Mouse (Mus musculus) kidney, adult 2 months (tissue): ENCODE measurements at regions not wholly inside any gene's neighbourhood (a gene's known extent, or its start where the extent isn't known, plus 50 kb on each side); places are given as distances from the start of the nearest gene placed in this dataset.

Experiments used
- DNase-seq: peaks from one replicate; pipeline ENCODE4 v3.0.0; 2021
- H3K27ac ChIP-seq: fragments of 200-500 bp; 2 replicates; pipeline ENCODE4 v1.5.1; 2012; ENCODE audit warnings: low read depth, low read length, control low read depth, inconsistent platforms; ENCODE audit not compliant: insufficient read depth
- H3K27me3 ChIP-seq: fragments of 200-500 bp; replicated peaks from 2 replicates; pipeline ENCODE4 v1.6.1; 2012; ENCODE audit warnings: mild to moderate bottlenecking, moderate library complexity, low read length, inconsistent platforms; ENCODE audit not compliant: control insufficient read depth, insufficient read depth
- H3K36me3 ChIP-seq: fragments of 200-500 bp; 2 replicates; pipeline ENCODE4 v1.6.1; 2012; ENCODE audit warnings: mild to moderate bottlenecking, moderate library complexity, low read length, inconsistent platforms; ENCODE audit not compliant: control insufficient read depth, insufficient read depth
- H3K4me1 ChIP-seq: fragments of 200-500 bp; 2 replicates; pipeline ENCODE4 v1.6.1; 2011; ENCODE audit warnings: low read length; ENCODE audit not compliant: control insufficient read depth, insufficient read depth
- H3K4me3 ChIP-seq: fragments of 200-500 bp; 2 replicates; pipeline ENCODE4 v1.5.1; 2011; ENCODE audit warnings: mild to moderate bottlenecking, low read depth, low read length, control low read depth; ENCODE audit not compliant: insufficient read depth
- CTCF ChIP-seq: fragments of 200-500 bp; conservative IDR thresholded peaks from 2 replicates; pipeline ENCODE4 v1.5.1; 2011; ENCODE audit warnings: low read depth, mild to moderate bottlenecking, control low read depth, low read length, moderate library complexity, mixed read lengths; ENCODE audit not compliant: insufficient read depth, insufficient read length
- POLR2A ChIP-seq: fragments of 200-500 bp; IDR thresholded peaks from one replicate; pipeline ENCODE4 v1.6.1; 2011; ENCODE audit warnings: low read depth, low read length, control low read depth
- WGBS: fragments of 180-500 bp; shearing (Covaris S2); methylation state at CpG from one replicate; pipeline ENCODE4 v1.1.7; 2018; 5-methylcytosine and 5-hydroxymethylcytosine counted together

DNA sequence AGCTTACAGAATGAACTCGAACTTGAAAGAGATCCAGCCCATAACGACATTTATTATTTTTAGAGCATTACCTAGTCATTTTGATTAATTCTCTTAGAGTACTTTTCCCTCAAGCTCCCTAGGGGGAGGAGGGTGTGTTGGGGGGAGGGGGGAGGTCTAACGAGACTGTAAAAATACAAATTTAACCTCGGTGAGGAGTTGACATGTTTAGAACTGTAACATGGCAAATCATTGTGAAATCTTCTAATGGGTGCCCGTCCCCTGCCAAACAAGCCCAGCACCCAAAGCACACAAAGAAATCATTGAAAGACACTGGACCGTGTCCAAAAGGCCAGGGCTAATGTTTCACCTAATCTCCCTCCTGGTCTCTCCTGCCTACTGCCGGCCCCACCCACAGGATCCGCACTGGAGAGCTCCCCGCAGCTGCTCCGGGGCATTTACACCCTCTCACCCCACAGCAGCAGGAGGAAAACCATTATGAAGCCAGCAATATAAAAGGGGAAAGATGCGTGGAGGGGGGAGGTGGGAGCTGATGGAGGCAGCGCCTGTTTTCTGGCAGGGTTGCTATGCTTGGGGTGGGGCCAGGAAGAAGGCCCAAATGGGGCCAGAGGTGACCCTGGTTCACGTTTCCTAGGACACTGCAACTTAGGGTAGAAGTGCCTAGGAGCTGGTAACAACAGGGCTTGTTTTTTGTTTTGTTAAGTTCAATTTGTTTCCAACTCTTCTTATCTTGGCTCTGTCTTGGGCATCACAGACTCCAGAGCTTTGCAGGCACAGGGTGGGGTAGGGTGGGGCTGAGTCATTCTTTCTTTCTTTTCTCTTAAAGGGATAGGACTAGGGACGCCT lies 223.5 kb upstream of the Klf3 start:
- H3K27me3 ChIP-seq = no peaks in the 10 kb centered on the region
- WGBS = 4% methylated on average over 14 of the region's 14 CpGs
- DNase-seq = peak; percentile 98
- peaks cover 19% of the 10 kb centered on the region; the same call in 1 of the 2 replicates for H3K4me1 ChIP-seq
- peak overlapping the region; percentile 10; the same call in 1 of the 2 replicates for H3K4me3 ChIP-seq
- no peaks in the 10 kb centered on the region for H3K36me3 ChIP-seq
- peak overlapping the region; percentile 86 for H3K27ac ChIP-seq
- TF ChIP-seq POLR2A (no peak), CTCF (no peak)

DNA sequence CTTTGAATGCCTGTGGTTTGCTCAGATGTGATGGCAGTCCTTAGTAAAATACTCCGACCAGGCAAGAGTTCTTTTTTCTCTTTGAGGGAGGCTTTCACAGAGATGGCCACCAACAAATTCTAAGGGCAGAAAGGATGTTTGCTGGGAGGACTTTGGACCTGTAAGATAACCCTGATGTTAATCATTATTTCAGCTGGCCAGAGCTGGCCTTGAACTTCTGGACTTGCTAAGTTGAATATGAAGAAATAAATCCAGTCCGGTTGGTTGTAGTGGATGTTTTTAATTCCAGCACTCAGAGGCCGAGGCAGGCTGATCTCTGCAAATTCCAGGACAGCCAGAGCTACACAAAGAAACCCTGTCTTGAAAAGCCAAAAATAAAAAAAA lies 222.9 kb upstream of the Klf3 start:
- 47% methylated on average over 3 of the region's 3 CpGs for WGBS
- H3K4me3 ChIP-seq = no peak overlapping the region
- TF ChIP-seq CTCF (no peak), POLR2A (no peak)
- H3K27me3 ChIP-seq = no peaks in the 10 kb centered on the region
- H3K36me3 ChIP-seq = no peaks in the 10 kb centered on the region
- peak overlapping the region; percentile 86 for H3K27ac ChIP-seq
- peak; percentile 81 for DNase-seq
- H3K4me1 ChIP-seq = peaks cover 19% of the 10 kb centered on the region; the same call in 1 of the 2 replicates

DNA sequence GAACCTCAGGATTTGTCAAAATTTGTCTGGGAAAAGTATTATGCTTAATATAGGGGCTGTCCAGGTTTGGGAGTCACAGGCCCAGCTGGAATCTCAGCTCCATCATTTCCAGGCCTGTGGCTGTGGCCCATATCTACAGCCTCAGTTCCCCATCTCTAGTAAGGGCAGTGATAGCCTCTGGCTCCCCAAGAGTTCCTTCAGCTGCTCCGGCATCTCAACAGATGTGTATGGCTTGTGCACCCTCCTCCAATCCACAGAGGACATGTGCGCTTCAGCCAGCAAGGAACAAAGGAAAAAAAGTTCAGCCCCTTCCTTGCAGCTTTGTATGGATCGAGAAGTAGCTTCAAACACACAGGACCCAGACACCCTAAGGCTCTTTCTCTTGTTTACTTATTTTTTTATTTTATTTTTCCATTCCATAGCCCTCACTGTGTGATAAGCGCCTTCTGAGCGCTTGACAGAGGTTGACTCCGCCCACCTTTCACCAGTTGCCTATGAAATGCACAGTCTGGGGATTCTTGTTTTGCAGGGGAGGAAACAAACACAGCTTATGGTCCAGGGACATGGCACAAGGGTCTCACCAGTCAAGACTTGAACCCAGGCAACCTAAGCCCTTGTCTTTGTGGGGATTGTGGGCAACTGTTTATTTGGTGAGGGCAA lies 222.3 kb upstream of the Klf3 start:
- no peak overlapping the region for H3K4me3 ChIP-seq
- TF ChIP-seq POLR2A = no peak
- no peak for TF ChIP-seq CTCF
- peaks cover 19% of the 10 kb centered on the region; the same call in 1 of the 2 replicates for H3K4me1 ChIP-seq
- no peak overlapping the region for H3K27ac ChIP-seq
- 86% methylated on average over 6 of the region's 6 CpGs for WGBS
- no peak for DNase-seq
- H3K27me3 ChIP-seq = no peaks in the 10 kb centered on the region
- H3K36me3 ChIP-seq = no peaks in the 10 kb centered on the region

DNA sequence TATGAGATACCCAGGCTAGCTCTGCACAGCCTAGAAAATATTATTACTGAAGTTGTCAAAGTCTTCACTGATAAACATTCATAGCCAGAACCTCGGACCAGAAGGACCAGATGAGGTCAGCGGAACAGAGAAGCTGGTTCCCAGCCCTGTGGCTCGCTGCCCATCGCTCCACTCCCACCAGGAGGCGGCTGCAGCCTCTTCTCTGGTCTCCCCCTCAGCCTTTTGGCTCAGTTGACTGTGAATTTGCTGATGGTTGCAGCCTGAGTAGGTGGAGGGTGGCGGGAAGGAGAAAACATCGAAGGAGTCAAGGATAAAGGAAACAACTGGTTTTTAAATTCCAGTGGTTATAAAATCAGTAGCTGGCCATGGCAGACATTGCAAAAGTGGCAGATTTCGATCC lies 221.7 kb upstream of the Klf3 start:
- H3K4me3 ChIP-seq = no peak overlapping the region
- H3K4me1 ChIP-seq = peaks cover 19% of the 10 kb centered on the region; the same call in 1 of the 2 replicates
- TF ChIP-seq CTCF (no peak; the same call in 1 of the 2 replicates), POLR2A (no peak)
- H3K27me3 ChIP-seq = no peaks in the 10 kb centered on the region
- no peak overlapping the region for H3K27ac ChIP-seq
- peak; percentile 77 for DNase-seq
- no peaks in the 10 kb centered on the region for H3K36me3 ChIP-seq
- WGBS = 50% methylated on average over 8 of the region's 8 CpGs

DNA sequence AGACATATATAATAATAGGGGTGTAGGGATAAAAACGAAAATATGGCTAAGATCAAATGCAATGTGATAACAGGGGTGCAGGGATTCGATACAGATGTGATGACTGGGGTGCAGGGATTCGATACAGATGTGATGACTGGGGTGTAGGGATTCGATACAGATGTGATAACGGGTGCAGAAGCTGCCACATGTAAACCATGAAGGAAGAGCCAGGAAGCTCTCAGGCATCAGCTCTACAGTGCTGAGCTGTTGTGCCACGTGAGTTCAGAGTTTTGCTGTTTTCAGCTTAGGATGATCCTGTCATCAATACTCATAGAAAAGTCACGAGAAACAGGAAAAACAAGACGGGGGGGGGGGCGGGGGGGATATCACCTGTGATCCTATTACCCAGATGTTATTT lies 221.2 kb upstream of the Klf3 start:
- TF ChIP-seq CTCF (no peak), POLR2A (no peak)
- H3K4me3 ChIP-seq = no peak overlapping the region
- 79% methylated on average over 9 of the region's 9 CpGs for WGBS

DNA sequence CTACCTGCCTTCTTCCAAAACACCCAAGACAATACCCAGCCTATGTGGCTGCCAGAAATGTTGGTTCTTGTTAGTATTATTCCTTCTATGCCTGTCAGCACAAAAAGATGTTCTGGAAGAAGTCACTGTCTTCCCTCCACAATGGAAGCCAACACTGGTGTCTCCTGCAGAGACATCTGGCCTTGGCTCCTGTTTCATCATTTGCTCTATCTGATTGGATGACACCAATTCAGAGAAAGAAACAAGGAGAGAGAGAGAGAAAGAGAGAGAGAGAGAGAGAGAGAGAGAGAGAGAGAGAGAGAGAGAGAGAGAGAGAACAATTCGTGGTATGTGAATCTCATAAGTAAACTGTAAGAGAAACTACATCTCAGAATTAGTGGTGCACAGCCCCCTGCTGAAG lies 218.9 kb upstream of the Klf3 start:
- 63% methylated on average over 1 of the region's 1 CpGs for WGBS
- no peaks in the 10 kb centered on the region for H3K36me3 ChIP-seq
- DNase-seq = no peak
- peaks cover 7% of the 10 kb centered on the region; the same call in 1 of the 2 replicates for H3K4me1 ChIP-seq
- no peaks in the 10 kb centered on the region for H3K27me3 ChIP-seq
- H3K27ac ChIP-seq = no peak overlapping the region
- no peak overlapping the region for H3K4me3 ChIP-seq
- no peak for TF ChIP-seq POLR2A
- no peak for TF ChIP-seq CTCF

More for the DNA sequence above, 221.2 kb upstream of the Klf3 start:
- H3K27ac ChIP-seq = no peak overlapping the region
- H3K27me3 ChIP-seq = no peaks in the 10 kb centered on the region
- H3K36me3 ChIP-seq = no peaks in the 10 kb centered on the region
- DNase-seq = no peak
- peaks cover 19% of the 10 kb centered on the region; the same call in 1 of the 2 replicates for H3K4me1 ChIP-seq
